Mouse (Mus musculus) midbrain, embryonic 16.5 days (tissue): ENCODE data around the gene Bex6. TPM values are rescaled to one million over a fixed set of nuclear protein-coding genes. Genes with fewer than 3 reads are reported as not detected.

Source experiments
- ATAC-seq: fragments of 200-750 bp; cut with Nextera tagmentation; 2 replicates; pipeline ENCODE4 v1.8.0; 2017; ENCODE audit warnings: moderate TSS enrichment
- H3K27ac ChIP-seq: fragments of 300-500 bp; sonication (generic); 2 replicates; pipeline ENCODE4 v1.5.1; 2014; ENCODE audit warnings: mild to moderate bottlenecking, low read length, mixed read lengths
- H3K27me3 ChIP-seq: fragments of 300-500 bp; sonication (generic); 2 replicates; pipeline ENCODE4 v1.6.1; 2014; ENCODE audit warnings: low read depth, low read length, mixed read lengths; ENCODE audit not compliant: control insufficient read depth, insufficient read depth
- H3K36me3 ChIP-seq: fragments of 300-500 bp; sonication (generic); 2 replicates; pipeline ENCODE4 v1.6.1; 2014; ENCODE audit warnings: mild to moderate bottlenecking, low read length, moderate library complexity, mixed read lengths; ENCODE audit not compliant: control insufficient read depth, insufficient read depth
- H3K4me1 ChIP-seq: fragments of 300-500 bp; sonication (generic); 2 replicates; pipeline ENCODE4 v1.6.1; 2014; ENCODE audit warnings: mild to moderate bottlenecking, low read length, mixed read lengths; ENCODE audit not compliant: control insufficient read depth, insufficient read depth
- H3K4me2 ChIP-seq: fragments of 300-500 bp; sonication (generic); 2 replicates; pipeline ENCODE4 v1.6.1; 2014; ENCODE audit warnings: mild to moderate bottlenecking, low read length, mixed read lengths
- H3K4me3 ChIP-seq: fragments of 300-500 bp; sonication (generic); 2 replicates; pipeline ENCODE4 v1.5.1; 2014; ENCODE audit warnings: low read depth, mild to moderate bottlenecking, low read length, moderate library complexity, mixed read lengths
- H3K9ac ChIP-seq: fragments of 300-500 bp; sonication (generic); 2 replicates; pipeline ENCODE4 v1.6.1; 2014; ENCODE audit warnings: low read depth, low read length, mixed read lengths
- H3K9me3 ChIP-seq: fragments of 300-500 bp; sonication (generic); replicated peaks from 2 replicates; pipeline ENCODE4 v1.6.1; 2014; ENCODE audit warnings: mild to moderate bottlenecking, low read length, mixed read lengths; ENCODE audit not compliant: control insufficient read depth, poor library complexity, severe bottlenecking
- WGBS: fragments of 180-500 bp; shearing (Covaris S2); extraction: QIAGEN DNeasy Blood & Tissue Kit; methylation state at CpG from one replicate; pipeline ENCODE4 v1.1.7; 2014; 5-methylcytosine and 5-hydroxymethylcytosine counted together
- polyA plus RNA-seq: library from polyadenylated mRNA; unstranded; fragments of >200 nt; fragmentation: Nextera tagmentation; extraction: Ambion mirVana; gene quantifications from 2 replicates; pipeline ENCODE4 v1.2.1, GENCODE M21; 2015

The Bex6 gene
- not detected in 2 replicates for polyA plus RNA-seq

DNA sequence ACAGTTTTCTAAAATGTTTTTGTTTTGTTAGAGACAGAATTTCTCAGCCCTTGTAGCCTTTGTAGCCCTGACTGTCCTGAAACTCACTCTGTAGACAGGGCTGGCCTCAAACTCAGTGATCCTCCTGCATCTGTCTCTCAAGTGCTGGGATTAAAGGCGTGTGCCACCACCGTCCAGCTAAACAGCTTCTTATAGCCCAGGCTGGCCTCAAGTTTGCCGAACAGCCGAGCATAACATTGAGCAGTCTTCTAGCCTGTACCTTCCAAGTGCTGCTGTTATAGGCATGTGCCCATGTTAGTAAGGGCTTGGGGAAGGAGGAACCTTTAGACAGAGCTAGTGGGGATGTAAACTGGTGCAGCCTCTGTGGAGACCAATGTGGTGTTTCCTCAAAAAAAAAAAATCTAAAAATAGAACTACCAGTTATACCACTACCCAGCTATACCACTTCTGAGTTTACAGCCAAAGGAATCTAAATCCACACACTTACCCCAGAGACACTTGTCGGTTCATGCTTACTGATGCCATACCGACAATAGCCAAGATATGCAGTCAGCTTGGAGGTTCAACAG, at the start of gene Bex6:
Gene Bex6 (plus strand): TSS at position 491 of the 569 bp plus-strand sequence.
- 86% methylated on average over 6 of the region's 6 CpGs for WGBS
- Histone ChIP-seq H3K9ac (no peak within 1 kb of the TSS), H3K4me2 (no peak within 1 kb of the TSS), H3K4me1 (no peaks in the 10 kb centered on the region), H3K4me3 (no peak within 1 kb of the TSS), H3K9me3 (no peaks in the 10 kb centered on the region), H3K36me3 (no peaks in the 10 kb centered on the region), H3K27me3 (no peaks in the 10 kb centered on the region), H3K27ac (no peak within 1 kb of the TSS)
- ATAC-seq = no peak

GRCm38 (mm10) chr16:32130190-32130826, 49.3 kb upstream of the Bex6 start:
- Histone ChIP-seq H3K4me2 (no peak overlapping the region), H3K9me3 (no peaks in the 10 kb centered on the region), H3K4me1 (no peaks in the 10 kb centered on the region), H3K36me3 (no peaks in the 10 kb centered on the region), H3K27ac (no peak overlapping the region), H3K4me3 (no peak overlapping the region), H3K27me3 (no peaks in the 10 kb centered on the region), H3K9ac (no peak overlapping the region)
- no peak for ATAC-seq
- 74% methylated on average over 16 of the region's 16 CpGs for WGBS

GRCm38 (mm10) chr16:32133148-32133547, 46.5 kb upstream of the Bex6 start:
- WGBS = 88% methylated on average over 3 of the region's 3 CpGs

DNA sequence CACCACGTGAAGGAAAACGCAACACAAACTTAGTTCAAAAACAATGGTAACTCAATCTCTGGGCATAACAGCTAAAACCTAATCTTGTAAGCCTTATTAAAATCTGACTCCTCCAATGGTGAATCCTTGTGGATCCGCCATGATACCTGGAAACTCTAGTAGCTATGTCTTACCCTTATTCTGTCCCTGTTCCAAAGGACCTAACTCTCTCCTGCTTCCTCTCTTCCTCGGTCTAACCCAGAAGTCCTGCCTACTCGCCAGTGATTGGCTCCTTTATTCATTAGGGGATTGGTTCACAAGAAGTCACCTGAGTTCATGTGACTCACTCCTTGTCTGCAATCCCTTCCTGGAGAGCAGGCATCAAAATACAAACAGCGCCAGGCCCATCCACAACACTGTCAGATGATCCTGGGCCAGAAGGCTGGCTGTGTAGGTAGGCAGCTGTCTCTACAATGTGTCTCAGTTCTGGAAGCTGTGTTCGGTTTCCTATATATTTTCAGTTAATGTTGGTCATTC, 43.7 kb upstream of the Bex6 start:
- no peaks in the 10 kb centered on the region for H3K27me3 ChIP-seq
- no peak overlapping the region for H3K4me3 ChIP-seq
- no peaks in the 10 kb centered on the region for H3K4me1 ChIP-seq
- no peak overlapping the region for H3K9ac ChIP-seq
- no peaks in the 10 kb centered on the region for H3K36me3 ChIP-seq
- no peaks in the 10 kb centered on the region for H3K9me3 ChIP-seq
- H3K27ac ChIP-seq = no peak overlapping the region
- no peak for ATAC-seq
- WGBS = 84% methylated on average over 7 of the region's 7 CpGs
- H3K4me2 ChIP-seq = no peak overlapping the region

More at GRCm38 (mm10) chr16:32133148-32133547, 46.5 kb upstream of the Bex6 start:
- H3K4me3 ChIP-seq = no peak overlapping the region
- H3K36me3 ChIP-seq = no peaks in the 10 kb centered on the region
- H3K27me3 ChIP-seq = no peaks in the 10 kb centered on the region
- no peak overlapping the region for H3K27ac ChIP-seq
- H3K9ac ChIP-seq = no peak overlapping the region
- H3K9me3 ChIP-seq = no peaks in the 10 kb centered on the region
- no peak overlapping the region for H3K4me2 ChIP-seq
- no peak for ATAC-seq
- no peaks in the 10 kb centered on the region for H3K4me1 ChIP-seq

- no peak overlapping the region for H3K9ac ChIP-seq
- H3K9me3 ChIP-seq = 0 out of 2 replicates have a peak, but pooled peaks cover 3% of the 10 kb centered on the region
- H3K27ac ChIP-seq = no peak overlapping the region
- no peaks in the 10 kb centered on the region for H3K27me3 ChIP-seq
- ATAC-seq = no peak
- H3K4me3 ChIP-seq = no peak overlapping the region
- H3K4me2 ChIP-seq = no peak overlapping the region
- 96% methylated on average over 1 of the region's 1 CpGs for WGBS
- H3K36me3 ChIP-seq = no peaks in the 10 kb centered on the region
- no peaks in the 10 kb centered on the region for H3K4me1 ChIP-seq
These were observed 40.7 kb upstream of the Bex6 start for GRCm38 (mm10) chr16:32138954-32139353.

GRCm38 (mm10) chr16:32143766-32144165, 35.9 kb upstream of the Bex6 start:
- Histone ChIP-seq H3K27me3 (no peaks in the 10 kb centered on the region), H3K9ac (no peak overlapping the region), H3K4me1 (no peaks in the 10 kb centered on the region), H3K9me3 (0 out of 2 replicates have a peak, but pooled peaks cover 3% of the 10 kb centered on the region), H3K27ac (no peak overlapping the region), H3K36me3 (no peaks in the 10 kb centered on the region; the same call in 1 of the 2 replicates), H3K4me2 (no peak overlapping the region), H3K4me3 (no peak overlapping the region)
- 94% methylated on average over 15 of the region's 15 CpGs for WGBS
- ATAC-seq = no peak

DNA sequence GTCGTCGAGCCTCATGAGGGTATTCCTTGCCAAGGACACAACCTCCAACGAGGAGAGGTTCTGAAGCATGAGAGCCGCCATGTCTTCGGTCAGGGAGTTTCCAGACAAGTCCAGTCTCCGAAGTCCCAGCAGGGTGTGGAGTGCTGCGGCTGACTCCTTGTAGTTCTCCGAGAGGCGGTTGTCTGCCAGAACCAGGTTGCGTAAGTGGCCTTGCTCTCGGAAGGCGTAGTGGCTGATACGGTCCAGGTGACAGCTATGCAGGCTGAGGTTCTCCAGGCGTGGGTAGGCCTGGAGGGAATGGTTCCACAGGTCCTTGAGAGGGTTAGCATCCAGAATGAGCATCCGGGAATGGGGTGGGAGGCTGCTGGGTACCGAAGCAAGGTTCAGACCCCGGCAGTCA, 35.0 kb upstream of the Bex6 start:
- WGBS = 92% methylated on average over 17 of the region's 17 CpGs

GRCm38 (mm10) chr16:32147589-32148207, 31.9 kb upstream of the Bex6 start:
- no peak overlapping the region for H3K27ac ChIP-seq
- ATAC-seq = peak; percentile 39; the same call in 1 of the 2 replicates
- no peak overlapping the region for H3K9ac ChIP-seq
- H3K4me2 ChIP-seq = peak overlapping the region; percentile 43
- no peaks in the 10 kb centered on the region; the same call in 1 of the 2 replicates for H3K36me3 ChIP-seq
- H3K27me3 ChIP-seq = no peaks in the 10 kb centered on the region
- 0 out of 2 replicates have a peak, but pooled peaks cover 3% of the 10 kb centered on the region for H3K9me3 ChIP-seq
- H3K4me3 ChIP-seq = peak overlapping the region; percentile 13; the same call in 1 of the 2 replicates
- H3K4me1 ChIP-seq = no peaks in the 10 kb centered on the region
- 66% methylated on average over 10 of the region's 13 CpGs for WGBS

More for the DNA sequence above, 35.0 kb upstream of the Bex6 start:
- Histone ChIP-seq H3K36me3 (no peaks in the 10 kb centered on the region; the same call in 1 of the 2 replicates), H3K9me3 (0 out of 2 replicates have a peak, but pooled peaks cover 3% of the 10 kb centered on the region), H3K4me3 (no peak overlapping the region), H3K4me2 (no peak overlapping the region), H3K4me1 (no peaks in the 10 kb centered on the region), H3K27me3 (no peaks in the 10 kb centered on the region), H3K27ac (no peak overlapping the region), H3K9ac (no peak overlapping the region)
- ATAC-seq = no peak

DNA sequence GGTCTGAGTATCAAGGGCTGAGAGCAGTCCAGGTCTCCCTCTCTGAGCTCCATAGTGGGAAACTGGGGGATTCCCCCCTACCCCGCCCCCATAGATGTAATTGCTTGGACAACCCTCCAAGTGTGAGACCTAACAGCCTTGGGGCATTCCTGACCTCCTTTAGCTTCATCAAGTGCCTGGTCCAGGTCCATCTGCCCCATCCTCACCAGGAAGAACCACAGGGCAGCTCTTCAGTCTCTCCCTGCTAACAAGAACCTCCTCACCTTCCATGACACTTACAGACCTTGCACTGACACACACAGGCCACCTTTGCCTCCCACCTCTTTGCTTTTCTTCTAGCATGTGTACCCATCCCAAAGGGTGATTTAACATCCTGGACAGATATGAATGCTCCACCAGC, 25.6 kb upstream of the Bex6 start:
- no peaks in the 10 kb centered on the region for H3K27me3 ChIP-seq
- no peak overlapping the region for H3K4me3 ChIP-seq
- H3K9ac ChIP-seq = no peak overlapping the region
- H3K4me2 ChIP-seq = no peak overlapping the region
- no peak overlapping the region for H3K27ac ChIP-seq
- 72% methylated on average over 1 of the region's 1 CpGs for WGBS
- H3K36me3 ChIP-seq = no peaks in the 10 kb centered on the region
- no peak for ATAC-seq
- H3K4me1 ChIP-seq = no peaks in the 10 kb centered on the region
- H3K9me3 ChIP-seq = no peaks in the 10 kb centered on the region
